Mouse (Mus musculus): ENCODE measurements at regions not wholly inside any gene's neighbourhood (a gene's known extent, or its start where the extent isn't known, plus 50 kb on each side); places are given as distances from the start of the nearest gene placed in this dataset.

DNA sequence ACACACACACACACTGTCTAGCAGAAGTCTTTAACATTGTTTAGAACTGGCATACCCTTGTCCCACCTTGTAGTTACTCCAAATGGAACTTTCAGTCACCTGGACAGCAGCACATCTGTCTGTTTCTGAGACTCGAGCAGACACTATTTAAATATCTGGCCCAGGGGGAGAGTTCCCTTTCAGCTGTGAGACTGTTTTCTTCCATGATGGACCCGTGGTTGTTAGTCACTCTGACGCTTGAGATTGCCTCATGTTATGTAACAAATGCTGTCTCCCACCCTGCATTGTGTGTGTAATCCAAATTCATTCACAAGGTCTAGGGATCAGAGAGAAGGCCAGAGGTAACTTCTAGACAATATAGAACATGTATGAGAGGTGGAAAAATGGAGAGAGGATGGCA is 174.2 kb downstream of the Otol1 start:
- 54% methylated on average over 3 of the region's 3 CpGs for WGBS
- Histone ChIP-seq H3K9me3 (replicated peaks; ENCODE audit: control insufficient read depth, low read length) (no peaks in the 10 kb centered on the region), H3K27ac (ENCODE audit: low read depth) (no peak overlapping the region), H3K4me1 (ENCODE audit: control insufficient read depth, insufficient read depth) (no peaks in the 10 kb centered on the region), H3K36me3 (replicated peaks; ENCODE audit: control insufficient read depth, insufficient read depth, low read length) (no peaks in the 10 kb centered on the region), H3K4me2 (ENCODE audit: low read depth, low read length) (no peak overlapping the region), H3K4me3 (ENCODE audit: low read depth, low read length) (no peak overlapping the region), H3K9ac (replicated peaks; ENCODE audit: low read depth, low read length) (no peak overlapping the region), H3K27me3 (ENCODE audit: control insufficient read depth, insufficient read depth, low read length) (no peaks in the 10 kb centered on the region)
- no peak for ATAC-seq (ENCODE audit: insufficient read depth, low read depth)
- no peak for DNase-seq (ENCODE audit: low spot score)
- TF ChIP-seq EP300 (IDR thresholded peaks at IDR 0.05; ENCODE audit: low read depth) (no peak), CTCF (IDR thresholded peaks at IDR 0.05; ENCODE audit: low read depth) (no peak)

DNA sequence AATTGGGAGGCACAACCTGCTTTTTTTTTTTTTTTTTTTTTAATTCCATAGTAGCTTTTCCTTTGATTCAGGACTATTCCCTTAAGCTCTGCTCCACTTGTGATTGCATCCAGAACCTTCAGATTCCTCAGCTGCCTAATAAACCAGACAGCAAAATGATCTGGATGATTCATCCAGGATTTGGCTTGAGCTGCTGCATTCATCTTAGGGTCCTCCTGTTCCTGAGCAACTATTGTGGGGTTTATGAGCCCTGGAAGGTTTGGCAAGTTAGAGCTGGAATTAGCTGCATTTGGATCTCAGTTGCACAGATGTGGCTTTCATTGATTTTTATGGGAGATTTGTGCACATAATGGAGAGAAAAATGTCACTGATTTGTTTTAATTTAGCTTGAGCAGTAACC is 183.3 kb downstream of the Otol1 start:
- DNase-seq (ENCODE audit: low spot score) = no peak
- Histone ChIP-seq H3K4me3 (ENCODE audit: low read depth, low read length) (no peak overlapping the region), H3K36me3 (replicated peaks; ENCODE audit: control insufficient read depth, insufficient read depth, low read length) (no peaks in the 10 kb centered on the region), H3K4me1 (ENCODE audit: control insufficient read depth, insufficient read depth) (no peaks in the 10 kb centered on the region), H3K27ac (ENCODE audit: low read depth) (no peak overlapping the region), H3K27me3 (ENCODE audit: control insufficient read depth, insufficient read depth, low read length) (no peaks in the 10 kb centered on the region), H3K4me2 (ENCODE audit: low read depth, low read length) (no peak overlapping the region), H3K9ac (replicated peaks; ENCODE audit: low read depth, low read length) (no peak overlapping the region), H3K9me3 (replicated peaks; ENCODE audit: control insufficient read depth, low read length) (no peaks in the 10 kb centered on the region)
- no peak for ATAC-seq (ENCODE audit: insufficient read depth, low read depth)
- no peak for TF ChIP-seq EP300 (IDR thresholded peaks at IDR 0.05; ENCODE audit: low read depth)
- no peak for TF ChIP-seq CTCF (IDR thresholded peaks at IDR 0.05; ENCODE audit: low read depth)

DNA sequence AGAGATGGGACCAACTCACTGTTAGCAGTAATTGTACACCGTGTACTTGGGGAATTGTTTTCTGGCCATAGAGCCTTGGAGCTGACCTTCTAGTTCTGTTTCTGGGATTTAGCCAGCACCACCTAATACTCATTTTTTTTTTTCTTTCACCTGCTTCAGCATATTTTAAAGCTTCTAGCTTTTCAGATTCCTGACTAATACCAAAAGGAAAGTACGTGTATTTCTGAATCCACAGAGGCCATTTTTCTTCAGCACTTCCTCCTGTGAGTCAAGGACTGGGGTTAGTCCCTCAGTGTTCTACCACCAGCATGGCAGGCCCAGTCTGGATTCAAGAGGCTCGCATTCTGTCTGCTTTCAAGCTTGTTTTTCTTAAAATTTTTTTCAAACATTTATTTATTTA is 189.3 kb downstream of the Otol1 start:
- TF ChIP-seq CTCF (IDR thresholded peaks at IDR 0.05; ENCODE audit: low read depth) (no peak), EP300 (IDR thresholded peaks at IDR 0.05; ENCODE audit: low read depth) (no peak)
- no peak overlapping the region for H3K9ac ChIP-seq (replicated peaks; ENCODE audit: low read depth, low read length)
- WGBS = 75% methylated on average over 3 of the region's 3 CpGs
- H3K4me3 ChIP-seq (ENCODE audit: low read depth, low read length) = no peak overlapping the region
- no peaks in the 10 kb centered on the region for H3K9me3 ChIP-seq (replicated peaks; ENCODE audit: control insufficient read depth, low read length)
- no peaks in the 10 kb centered on the region for H3K4me1 ChIP-seq (ENCODE audit: control insufficient read depth, insufficient read depth)
- DNase-seq (ENCODE audit: low spot score) (no peak), ATAC-seq (ENCODE audit: insufficient read depth, low read depth) (no peak)
- H3K4me2 ChIP-seq (ENCODE audit: low read depth, low read length) = no peak overlapping the region
- H3K27me3 ChIP-seq (ENCODE audit: control insufficient read depth, insufficient read depth, low read length) = no peaks in the 10 kb centered on the region
- no peaks in the 10 kb centered on the region for H3K36me3 ChIP-seq (replicated peaks; ENCODE audit: control insufficient read depth, insufficient read depth, low read length)
- H3K27ac ChIP-seq (ENCODE audit: low read depth) = no peak overlapping the region

DNA sequence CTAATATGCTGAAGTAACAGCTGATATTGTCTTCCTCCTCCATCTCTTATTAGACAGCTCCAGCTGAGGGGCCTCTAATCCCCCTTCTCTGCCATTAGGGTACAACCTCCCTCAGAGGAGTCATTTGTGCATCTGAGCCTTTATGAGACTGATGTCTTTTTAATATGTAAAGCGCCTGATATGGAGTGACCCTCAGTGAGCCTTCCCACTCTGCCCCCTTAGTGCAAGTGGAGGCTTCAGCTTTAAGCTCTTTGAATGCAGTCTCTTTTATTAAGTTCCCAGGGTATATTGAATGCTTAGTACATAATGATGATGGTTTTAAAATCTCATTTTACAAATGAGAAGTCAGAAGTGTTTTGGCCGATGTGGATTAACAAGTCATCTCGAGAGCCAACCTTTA is 191.5 kb downstream of the Otol1 start:
- Histone ChIP-seq H3K36me3 (replicated peaks; ENCODE audit: control insufficient read depth, insufficient read depth, low read length) (no peaks in the 10 kb centered on the region), H3K4me1 (ENCODE audit: control insufficient read depth, insufficient read depth) (no peaks in the 10 kb centered on the region), H3K4me3 (ENCODE audit: low read depth, low read length) (no peak overlapping the region), H3K4me2 (ENCODE audit: low read depth, low read length) (no peak overlapping the region), H3K9me3 (replicated peaks; ENCODE audit: control insufficient read depth, low read length) (no peaks in the 10 kb centered on the region), H3K27me3 (ENCODE audit: control insufficient read depth, insufficient read depth, low read length) (no peaks in the 10 kb centered on the region), H3K27ac (ENCODE audit: low read depth) (no peak overlapping the region), H3K9ac (replicated peaks; ENCODE audit: low read depth, low read length) (no peak overlapping the region)
- DNase-seq (ENCODE audit: low spot score) (no peak), ATAC-seq (ENCODE audit: insufficient read depth, low read depth) (no peak)
- no peak for TF ChIP-seq CTCF (IDR thresholded peaks at IDR 0.05; ENCODE audit: low read depth)
- no peak for TF ChIP-seq EP300 (IDR thresholded peaks at IDR 0.05; ENCODE audit: low read depth)
- WGBS = 80% methylated on average over 3 of the region's 3 CpGs

DNA sequence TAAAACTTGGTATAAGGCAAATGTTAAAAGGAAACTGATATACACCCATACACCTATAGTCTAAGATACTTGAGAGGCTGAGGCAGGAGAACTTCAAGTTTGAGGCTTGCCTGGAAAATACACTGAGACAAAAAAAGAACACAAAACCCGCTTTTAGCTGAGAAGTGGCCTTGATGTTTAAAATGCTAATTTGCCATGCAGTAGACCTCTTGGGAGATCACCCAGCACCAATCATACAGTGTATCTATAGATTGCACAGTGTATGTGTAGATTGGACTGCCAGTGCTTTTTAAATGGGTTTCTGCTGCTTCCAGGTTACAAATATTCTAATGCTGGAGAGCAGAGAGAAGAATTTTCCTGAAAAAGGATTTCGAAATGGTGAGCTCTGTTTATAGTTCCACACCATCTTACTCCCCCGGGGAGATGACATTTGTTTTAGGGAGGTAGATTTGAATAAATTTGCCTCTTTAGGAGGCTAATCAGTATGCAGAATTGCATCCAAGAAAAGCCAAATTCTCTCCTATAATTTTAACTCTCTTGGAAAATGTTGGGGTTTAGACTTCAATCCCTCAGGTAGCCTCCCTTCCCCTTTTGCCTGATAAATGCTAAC is 194.0 kb downstream of the Otol1 start:
- WGBS = 63% methylated on average over 3 of the region's 3 CpGs
- no peaks in the 10 kb centered on the region for H3K27me3 ChIP-seq (ENCODE audit: control insufficient read depth, insufficient read depth, low read length)
- no peaks in the 10 kb centered on the region for H3K9me3 ChIP-seq (replicated peaks; ENCODE audit: control insufficient read depth, low read length)
- TF ChIP-seq CTCF (IDR thresholded peaks at IDR 0.05; ENCODE audit: low read depth) = no peak
- no peaks in the 10 kb centered on the region for H3K4me1 ChIP-seq (ENCODE audit: control insufficient read depth, insufficient read depth)
- no peak overlapping the region for H3K4me2 ChIP-seq (ENCODE audit: low read depth, low read length)
- no peak overlapping the region for H3K9ac ChIP-seq (replicated peaks; ENCODE audit: low read depth, low read length)
- ATAC-seq (ENCODE audit: insufficient read depth, low read depth) (no peak), DNase-seq (ENCODE audit: low spot score) (no peak)
- no peak overlapping the region for H3K4me3 ChIP-seq (ENCODE audit: low read depth, low read length)
- no peak overlapping the region for H3K27ac ChIP-seq (ENCODE audit: low read depth)
- H3K36me3 ChIP-seq (replicated peaks; ENCODE audit: control insufficient read depth, insufficient read depth, low read length) = no peaks in the 10 kb centered on the region

DNA sequence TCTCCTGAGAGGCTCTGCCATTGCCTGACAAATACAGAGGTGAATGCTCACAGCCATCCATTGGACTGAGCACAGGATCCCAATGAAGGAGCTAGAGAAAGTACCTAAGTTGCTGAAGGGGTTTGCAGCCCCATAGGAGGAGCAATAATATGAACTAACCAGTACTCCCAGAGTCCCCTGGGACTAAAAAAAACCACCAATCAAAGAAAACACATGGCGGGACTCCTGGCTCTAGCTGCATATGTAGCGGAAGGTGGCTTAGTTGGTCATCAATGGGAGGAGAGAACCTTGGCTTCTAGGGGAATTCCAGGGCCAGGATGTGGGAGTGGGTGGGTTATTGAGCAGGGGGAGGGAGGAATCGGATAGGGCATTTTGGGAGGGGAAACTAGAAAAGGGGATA is 207.8 kb downstream of the Otol1 start:
- Histone ChIP-seq H3K9ac (replicated peaks; ENCODE audit: low read depth, low read length) (no peak overlapping the region), H3K27ac (ENCODE audit: low read depth) (no peak overlapping the region)
- WGBS = 73% methylated on average over 3 of the region's 3 CpGs

More for the DNA sequence above, 207.8 kb downstream of the Otol1 start:
- Histone ChIP-seq H3K4me2 (ENCODE audit: low read depth, low read length) (no peak overlapping the region), H3K4me1 (ENCODE audit: control insufficient read depth, insufficient read depth) (no peaks in the 10 kb centered on the region), H3K9me3 (replicated peaks; ENCODE audit: control insufficient read depth, low read length) (no peaks in the 10 kb centered on the region), H3K4me3 (ENCODE audit: low read depth, low read length) (no peak overlapping the region), H3K27me3 (ENCODE audit: control insufficient read depth, insufficient read depth, low read length) (no peaks in the 10 kb centered on the region), H3K36me3 (replicated peaks; ENCODE audit: control insufficient read depth, insufficient read depth, low read length) (no peaks in the 10 kb centered on the region)
- no peak for ATAC-seq (ENCODE audit: insufficient read depth, low read depth)
- no peak for DNase-seq (ENCODE audit: low spot score)
- TF ChIP-seq CTCF (IDR thresholded peaks at IDR 0.05; ENCODE audit: low read depth) (no peak), EP300 (IDR thresholded peaks at IDR 0.05; ENCODE audit: low read depth) (no peak)

All from heart, postnatal 0 days (tissue).